Mouse (Mus musculus) liver, adult 2 months (tissue): Measurements from ENCODE around the gene Arsa. TPM values are rescaled to one million over a fixed set of nuclear protein-coding genes. Genes with fewer than 3 reads are reported as not detected.

ENCODE experiments used
- DNase-seq: peaks from one replicate; pipeline ENCODE4 v3.0.0-alpha.2; 2011; ENCODE audit warnings: low read depth, low spot score; ENCODE audit errors: extremely low read depth
- H3K27ac ChIP-seq: fragments of 200-500 bp; replicated peaks from 2 replicates; pipeline ENCODE4 v1.5.1; 2012; ENCODE audit warnings: low read depth, mild to moderate bottlenecking, control low read depth, inconsistent platforms, low read length; ENCODE audit not compliant: insufficient read depth
- H3K27me3 ChIP-seq: fragments of 200-500 bp; 2 replicates; pipeline ENCODE4 v1.6.1; 2012; ENCODE audit warnings: mild to moderate bottlenecking, moderate library complexity, low read length, inconsistent platforms; ENCODE audit not compliant: control insufficient read depth, insufficient read depth
- H3K36me3 ChIP-seq: fragments of 200-500 bp; 2 replicates; pipeline ENCODE4 v1.6.1; 2012; ENCODE audit warnings: low read length, inconsistent platforms; ENCODE audit not compliant: control insufficient read depth, insufficient read depth
- H3K4me1 ChIP-seq: fragments of 200-500 bp; 2 replicates; pipeline ENCODE4 v1.6.1; 2011; ENCODE audit warnings: low read length; ENCODE audit not compliant: control insufficient read depth, insufficient read depth
- H3K4me3 ChIP-seq: fragments of 200-500 bp; 2 replicates; pipeline ENCODE4 v1.5.1; 2011; ENCODE audit warnings: low read depth, mild to moderate bottlenecking, control low read depth, low read length, moderate library complexity; ENCODE audit not compliant: insufficient read depth
- H3K79me2 ChIP-seq: fragments of 200-500 bp; 2 replicates; pipeline ENCODE4 v1.6.1; 2012; ENCODE audit warnings: inconsistent platforms, mild to moderate bottlenecking, low read length, moderate library complexity; ENCODE audit not compliant: control insufficient read depth, insufficient read depth
- H3K9ac ChIP-seq: fragments of 200-500 bp; 2 replicates; pipeline ENCODE4 v1.6.1; 2012; ENCODE audit warnings: low read depth, mild to moderate bottlenecking, control low read depth, inconsistent platforms, low read length
- CTCF ChIP-seq: fragments of 200-500 bp; IDR thresholded peaks from 2 replicates; pipeline ENCODE4 v1.5.1; 2011; ENCODE audit warnings: low read depth, low read length, control low read depth
- POLR2A ChIP-seq: fragments of 200-500 bp; IDR thresholded peaks from 2 replicates; pipeline ENCODE4 v1.6.1; 2011; ENCODE audit warnings: low read length, control low read depth; ENCODE audit not compliant: insufficient read depth; ENCODE audit errors: extremely low read depth
- WGBS: fragments of 180-500 bp; shearing (Covaris S2); methylation state at CpG from one replicate; pipeline ENCODE4 v1.1.7; 2018; 5-methylcytosine and 5-hydroxymethylcytosine counted together
- polyA plus RNA-seq: library from polyadenylated mRNA; depleted of rRNA; stranded (reverse); fragments of >200 nt; gene quantifications from 2 replicates; pipeline ENCODE4 v1.2.3, GENCODE M21; 2012
- total RNA-seq: library from RNA; depleted of rRNA; stranded (reverse); fragments of >200 nt; gene quantifications from 2 replicates; pipeline ENCODE4 v1.2.3, GENCODE M21; 2014

The Arsa gene
- total and polyA plus RNA-seq, 2 experiments = 4.2 to 29.1 TPM

GRCm38 (mm10) chr15:89504838-89505237 is 27.6 kb upstream of the Arsa start:
- Histone ChIP-seq H3K4me1 (no peaks in the 10 kb centered on the region; the same call in 1 of the 2 replicates), H3K27ac (no peak overlapping the region), H3K79me2 (no peaks in the 10 kb centered on the region), H3K36me3 (no peaks in the 10 kb centered on the region), H3K4me3 (no peak overlapping the region), H3K27me3 (peaks cover 8% of the 10 kb centered on the region), H3K9ac (no peak overlapping the region)
- no peak for DNase-seq
- WGBS = 87% methylated on average over 9 of the region's 9 CpGs
- no peak for TF ChIP-seq POLR2A
- TF ChIP-seq CTCF = no peak

- H3K4me3 ChIP-seq = no peak overlapping the region
- no peak overlapping the region for H3K9ac ChIP-seq
- no peaks in the 10 kb centered on the region; the same call in 1 of the 2 replicates for H3K4me1 ChIP-seq
- H3K27me3 ChIP-seq = peaks cover 18% of the 10 kb centered on the region
- no peaks in the 10 kb centered on the region for H3K36me3 ChIP-seq
- 86% methylated on average over 3 of the region's 3 CpGs for WGBS
- DNase-seq = no peak
- no peak overlapping the region for H3K27ac ChIP-seq
- no peaks in the 10 kb centered on the region for H3K79me2 ChIP-seq
- TF ChIP-seq CTCF = no peak
- TF ChIP-seq POLR2A = no peak
Observed at GRCm38 (mm10) chr15:89501321-89501720, 24.1 kb upstream of the Arsa start.

GRCm38 (mm10) chr15:89500221-89500791 is 23.1 kb upstream of the Arsa start:
- H3K27ac ChIP-seq = no peak overlapping the region
- no peak for TF ChIP-seq CTCF
- TF ChIP-seq POLR2A = no peak
- peaks cover 18% of the 10 kb centered on the region for H3K27me3 ChIP-seq
- no peak for DNase-seq
- no peaks in the 10 kb centered on the region for H3K36me3 ChIP-seq
- peak overlapping the region; percentile 59 for H3K4me3 ChIP-seq
- no peaks in the 10 kb centered on the region for H3K79me2 ChIP-seq
- 9% methylated on average over 35 of the region's 35 CpGs for WGBS
- peak overlapping the region; percentile 29 for H3K9ac ChIP-seq
- H3K4me1 ChIP-seq = no peaks in the 10 kb centered on the region; the same call in 1 of the 2 replicates

DNA sequence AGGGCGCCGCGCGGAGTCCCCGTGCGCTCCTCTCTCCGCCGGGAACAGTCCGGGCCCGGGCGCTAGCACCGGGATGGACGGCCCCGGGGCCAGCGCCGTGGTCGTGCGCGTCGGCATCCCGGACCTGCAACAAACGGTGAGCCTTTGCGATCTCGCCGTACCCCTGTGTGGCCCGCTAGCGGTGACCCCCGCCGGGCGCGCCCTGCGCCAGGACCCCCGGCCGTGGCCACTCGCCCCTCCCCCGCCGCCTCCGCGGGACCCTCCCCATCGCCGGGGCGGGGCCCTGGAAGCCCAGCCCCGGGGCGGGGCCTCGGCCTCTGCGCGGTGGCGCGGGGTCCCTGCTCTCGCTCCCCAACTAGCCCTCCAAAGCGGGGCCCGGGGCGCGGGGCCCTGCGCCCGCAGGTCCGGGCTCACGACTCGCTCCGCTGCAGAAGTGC is 22.6 kb upstream of the Arsa start:
- H3K27ac ChIP-seq = no peak overlapping the region
- TF ChIP-seq CTCF (no peak), POLR2A (no peak)
- H3K4me3 ChIP-seq = peak overlapping the region; percentile 59
- H3K36me3 ChIP-seq = no peaks in the 10 kb centered on the region
- under 1% methylated on average over 51 of the region's 60 CpGs for WGBS
- peaks cover 18% of the 10 kb centered on the region for H3K27me3 ChIP-seq
- peak overlapping the region; percentile 29 for H3K9ac ChIP-seq
- no peak for DNase-seq
- no peaks in the 10 kb centered on the region; the same call in 1 of the 2 replicates for H3K4me1 ChIP-seq
- H3K79me2 ChIP-seq = no peaks in the 10 kb centered on the region

DNA sequence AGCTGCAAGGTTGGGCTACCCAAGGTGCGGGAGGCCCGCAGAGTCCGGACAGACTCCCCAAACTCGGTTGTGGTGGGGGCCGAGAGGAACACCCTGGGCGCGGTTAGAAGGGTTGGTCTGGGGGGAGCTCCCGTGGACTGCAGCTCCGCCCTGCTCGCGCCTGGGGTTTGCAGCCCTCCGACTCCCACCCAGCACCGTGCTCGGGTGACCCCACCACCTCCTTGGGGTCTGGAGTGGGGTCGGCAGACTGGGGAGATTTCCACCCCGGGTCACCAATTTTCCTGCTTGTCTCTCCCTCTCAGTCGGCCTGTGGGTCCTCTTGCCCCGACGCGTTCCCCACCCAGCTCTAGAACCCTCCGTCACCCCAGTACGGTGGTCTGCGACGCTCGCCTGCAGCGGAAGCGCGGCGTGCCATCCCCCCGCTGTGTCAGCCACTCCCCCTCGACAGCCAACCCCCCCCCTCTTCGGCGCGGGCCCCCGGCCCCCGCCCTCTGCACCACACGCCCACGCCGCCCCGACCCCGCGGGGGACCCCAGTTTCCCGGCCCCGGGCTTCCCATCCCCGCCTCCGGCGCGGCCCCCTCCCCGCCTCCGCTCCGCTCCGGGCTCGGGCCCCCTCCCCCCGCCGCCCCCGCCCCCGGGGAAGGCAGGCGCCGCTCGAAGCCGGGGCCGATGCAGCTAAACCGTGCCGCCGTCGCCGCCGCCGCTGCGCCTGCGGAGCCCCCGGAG is 21.9 kb upstream of the Arsa start, which contains the start of gene Shank3:
TSS of gene Shank3 (plus strand) at position 663 of the 728 bp plus-strand sequence.
- WGBS = 2% methylated on average over 65 of the region's 72 CpGs
- H3K9ac ChIP-seq = peak within 1 kb of the TSS; percentile 47
- H3K27ac ChIP-seq = peak within 1 kb of the TSS; percentile 81
- TF ChIP-seq CTCF (no peak), POLR2A (no peak)
- H3K4me3 ChIP-seq = peak within 1 kb of the TSS; percentile 66
- peaks cover 18% of the 10 kb centered on the region for H3K27me3 ChIP-seq
- no peak for DNase-seq
- no peaks in the 10 kb centered on the region; the same call in 1 of the 2 replicates for H3K4me1 ChIP-seq
- H3K79me2 ChIP-seq = no peaks in the 10 kb centered on the region
- no peaks in the 10 kb centered on the region for H3K36me3 ChIP-seq
